Mouse (Mus musculus) small intestine, adult 2 months (tissue): ENCODE results near the gene Cfdp1. TPM values are rescaled to one million over a fixed set of nuclear protein-coding genes. Genes with fewer than 3 reads are reported as not detected.

Source experiments
- H3K27ac ChIP-seq: fragments of 200-500 bp; 2 replicates; pipeline ENCODE4 v1.5.1; 2012; ENCODE audit warnings: low read depth, low read length, control low read depth, inconsistent platforms; ENCODE audit not compliant: insufficient read depth
- H3K27me3 ChIP-seq: fragments of 200-500 bp; 2 replicates; pipeline ENCODE4 v1.6.1; 2012; ENCODE audit warnings: mild to moderate bottlenecking, moderate library complexity, low read length, inconsistent platforms; ENCODE audit not compliant: control insufficient read depth, insufficient read depth
- H3K36me3 ChIP-seq: fragments of 200-500 bp; 2 replicates; pipeline ENCODE4 v1.6.1; 2012; ENCODE audit warnings: mild to moderate bottlenecking, low read length, control low read depth, inconsistent platforms; ENCODE audit not compliant: control insufficient read depth, insufficient read depth
- H3K4me1 ChIP-seq: fragments of 200-500 bp; 2 replicates; pipeline ENCODE4 v1.6.1; 2012; ENCODE audit warnings: low read length, inconsistent platforms, mixed read lengths; ENCODE audit not compliant: control insufficient read depth, insufficient read depth, insufficient read length
- H3K4me3 ChIP-seq: fragments of 200-500 bp; 2 replicates; pipeline ENCODE4 v1.5.1; 2012; ENCODE audit warnings: low read depth, mild to moderate bottlenecking, control low read depth, inconsistent platforms, low read length, moderate library complexity
- CTCF ChIP-seq: fragments of 200-500 bp; IDR thresholded peaks from 2 replicates; pipeline ENCODE4 v1.5.1; 2012; ENCODE audit warnings: low read depth, mild to moderate bottlenecking, control low read depth, inconsistent platforms, low read length, moderate library complexity, mixed read lengths; ENCODE audit not compliant: insufficient replicate concordance, insufficient read length; ENCODE audit errors: extremely low read depth
- POLR2A ChIP-seq: fragments of 200-500 bp; IDR thresholded peaks from 2 replicates; pipeline ENCODE4 v1.6.1; 2012; ENCODE audit warnings: low read depth, mild to moderate bottlenecking, control low read depth, inconsistent platforms, low read length, moderate library complexity
- WGBS: fragments of 180-500 bp; shearing (Covaris S2); methylation state at CpG from one replicate; pipeline ENCODE4 v1.1.7; 2018; 5-methylcytosine and 5-hydroxymethylcytosine counted together
- polyA plus RNA-seq: library from polyadenylated mRNA; depleted of rRNA; stranded (reverse); fragments of >200 nt; gene quantifications from 2 replicates; pipeline ENCODE4 v1.2.3, GENCODE M21; 2012

Cfdp1 gene
- polyA plus RNA-seq, 1 experiment, result 0.25 TPM

DNA sequence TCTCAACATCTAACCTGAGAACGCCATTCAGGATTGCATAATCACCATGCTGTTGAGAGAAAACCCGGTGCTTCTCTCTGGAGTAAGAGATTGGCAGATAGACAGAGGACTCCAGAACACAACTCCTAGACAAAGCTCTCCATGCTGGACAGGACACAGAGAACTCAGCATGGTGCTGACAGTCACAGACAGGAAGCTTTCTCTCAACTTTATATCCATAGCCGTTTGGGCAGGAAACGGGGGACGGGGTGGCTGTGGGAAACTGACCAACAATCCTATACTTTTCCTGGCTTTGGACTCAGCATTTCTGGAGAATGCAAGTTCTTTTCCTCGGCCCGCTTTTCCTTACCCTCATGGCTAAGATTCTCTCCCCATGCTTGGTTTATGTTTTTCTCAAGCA, 51.8 kb downstream of the Cfdp1 start:
- TF ChIP-seq CTCF, result no peak
- no peak for TF ChIP-seq POLR2A
- no peaks in the 10 kb centered on the region for H3K27me3 ChIP-seq
- no peak overlapping the region for H3K27ac ChIP-seq
- WGBS, result 75% methylated on average over 7 of the region's 7 CpGs
- no peaks in the 10 kb centered on the region; the same call in 1 of the 2 replicates for H3K36me3 ChIP-seq
- H3K4me3 ChIP-seq, result no peak overlapping the region
- peaks cover 6% of the 10 kb centered on the region; the same call in 1 of the 2 replicates for H3K4me1 ChIP-seq

DNA sequence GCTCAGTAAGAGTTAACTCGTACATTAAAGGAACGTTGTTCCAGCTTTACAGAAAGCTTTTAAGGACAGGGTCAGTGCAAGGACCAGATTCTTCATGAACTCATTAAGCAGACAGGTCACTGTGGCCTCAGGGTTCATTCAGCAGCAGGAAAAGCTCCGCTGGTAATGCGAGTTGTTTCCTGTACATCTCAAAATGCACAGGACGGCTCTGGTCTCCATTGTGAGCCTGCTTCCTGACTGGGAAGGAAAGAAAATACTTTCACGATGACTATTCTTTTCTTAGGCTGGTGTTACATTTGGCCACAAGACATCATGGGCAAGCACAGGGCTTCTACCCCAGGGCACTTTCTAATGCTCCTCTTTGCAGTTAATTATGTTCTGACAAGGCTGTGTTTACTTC, 52.6 kb downstream of the Cfdp1 start:
- Histone ChIP-seq H3K36me3 (no peaks in the 10 kb centered on the region; the same call in none of the 2 replicates), H3K27ac (no peak overlapping the region), H3K4me1 (peaks cover 6% of the 10 kb centered on the region; the same call in 1 of the 2 replicates), H3K4me3 (no peak overlapping the region), H3K27me3 (no peaks in the 10 kb centered on the region)
- no peak for TF ChIP-seq CTCF
- no peak for TF ChIP-seq POLR2A
- 81% methylated on average over 6 of the region's 6 CpGs for WGBS

DNA sequence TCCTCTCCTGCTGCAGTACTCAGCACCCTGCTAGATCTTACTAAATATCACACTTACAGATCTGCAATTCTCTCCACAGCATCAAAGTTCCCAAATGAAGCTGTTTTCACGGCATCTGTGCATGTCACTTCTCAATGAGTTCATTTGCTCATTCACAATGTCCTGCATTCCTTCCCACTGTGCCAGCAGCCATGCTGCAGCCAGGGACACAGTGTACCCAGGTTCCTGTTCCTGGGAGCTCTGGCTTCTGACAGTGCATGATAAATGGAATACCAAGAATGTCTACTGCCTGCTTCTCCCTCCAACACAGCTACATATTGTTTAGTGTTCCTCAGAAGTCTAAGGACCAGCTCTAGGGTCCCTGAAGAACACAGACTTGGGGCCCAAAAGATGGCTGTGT, 57.6 kb downstream of the Cfdp1 start:
- H3K36me3 ChIP-seq, result no peaks in the 10 kb centered on the region; the same call in 1 of the 2 replicates
- peaks cover 8% of the 10 kb centered on the region; the same call in 1 of the 2 replicates for H3K4me1 ChIP-seq
- no peak overlapping the region for H3K27ac ChIP-seq
- WGBS, result 90% methylated on average over 1 of the region's 1 CpGs
- H3K4me3 ChIP-seq, result no peak overlapping the region
- H3K27me3 ChIP-seq, result no peaks in the 10 kb centered on the region
- TF ChIP-seq CTCF, result no peak
- TF ChIP-seq POLR2A, result no peak

DNA sequence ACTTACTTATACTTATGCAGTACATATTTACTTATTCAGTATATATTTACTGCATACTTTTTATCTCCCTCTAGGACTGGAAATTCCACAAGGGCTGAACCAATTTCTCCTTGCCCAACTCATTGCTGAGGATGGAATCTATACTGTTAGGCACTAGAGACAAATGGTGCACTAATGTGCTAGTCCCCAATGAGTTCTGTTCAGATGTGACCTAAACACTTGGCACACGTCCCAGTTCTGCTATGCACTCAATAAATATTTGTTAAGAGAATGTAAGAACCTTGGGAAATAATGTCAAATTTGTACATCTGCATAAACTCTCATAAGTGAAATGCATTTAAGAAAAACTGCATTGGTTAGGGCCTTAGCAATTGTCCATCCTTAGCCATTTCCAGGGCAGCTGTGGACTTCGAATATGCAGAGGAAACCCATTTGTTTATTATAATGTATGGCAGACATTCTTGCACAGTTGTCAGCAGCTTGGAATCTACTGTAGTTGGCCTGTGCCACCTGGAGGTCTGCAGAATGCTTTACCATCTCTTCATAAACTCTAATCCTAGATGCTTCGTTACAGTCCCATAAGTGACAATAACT, 60.7 kb downstream of the Cfdp1 start:
- H3K4me1 ChIP-seq, result peaks cover 8% of the 10 kb centered on the region; the same call in 1 of the 2 replicates
- no peaks in the 10 kb centered on the region; the same call in 1 of the 2 replicates for H3K36me3 ChIP-seq
- TF ChIP-seq CTCF (no peak), POLR2A (no peak)
- no peak overlapping the region for H3K27ac ChIP-seq
- WGBS, result 61% methylated on average over 3 of the region's 3 CpGs
- no peaks in the 10 kb centered on the region for H3K27me3 ChIP-seq
- H3K4me3 ChIP-seq, result no peak overlapping the region

DNA sequence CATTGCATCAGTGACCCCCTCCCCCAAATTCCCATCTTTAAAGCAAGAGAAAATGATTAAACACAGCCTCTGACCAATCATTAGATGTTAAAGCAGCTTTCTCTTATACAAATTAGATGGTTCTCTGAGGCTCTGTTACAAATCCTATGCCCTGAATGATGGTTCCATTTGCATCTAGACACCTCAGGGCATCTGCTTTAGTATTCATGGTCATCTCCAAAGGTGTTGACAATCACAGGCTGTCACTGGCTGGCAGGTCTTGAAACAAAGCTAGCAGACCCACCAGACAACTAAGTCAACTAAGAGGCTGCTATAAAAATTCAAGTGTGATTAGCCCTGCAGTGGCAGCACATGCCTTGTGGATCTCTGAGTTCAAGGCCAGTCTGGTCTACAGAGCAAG, 64.5 kb downstream of the Cfdp1 start:
- Histone ChIP-seq H3K4me3 (no peak overlapping the region), H3K4me1 (peaks cover 8% of the 10 kb centered on the region; the same call in 1 of the 2 replicates), H3K36me3 (no peaks in the 10 kb centered on the region; the same call in 1 of the 2 replicates), H3K27me3 (no peaks in the 10 kb centered on the region), H3K27ac (no peak overlapping the region)
- no peak for TF ChIP-seq CTCF
- TF ChIP-seq POLR2A, result no peak

DNA sequence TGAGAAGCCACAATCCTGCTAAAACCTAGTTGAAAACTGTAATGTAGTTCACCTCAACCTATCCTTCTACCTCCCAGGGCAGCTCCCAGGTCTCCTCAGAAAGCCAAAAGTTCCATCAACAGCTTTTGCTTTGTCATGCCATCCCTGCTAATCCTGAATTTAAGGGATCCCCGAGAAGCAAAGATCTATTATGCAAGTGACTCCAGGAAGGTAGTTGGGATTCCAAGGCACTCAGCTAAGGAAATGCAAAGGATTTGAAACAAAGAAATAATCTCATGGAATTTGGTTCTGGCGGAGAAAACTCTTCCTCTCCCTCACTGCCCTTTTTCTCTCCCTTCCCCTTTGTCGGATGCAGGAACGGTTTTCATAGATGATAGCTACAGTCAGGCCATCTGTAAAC, 64.9 kb downstream of the Cfdp1 start:
- Histone ChIP-seq H3K27me3 (no peaks in the 10 kb centered on the region), H3K4me3 (no peak overlapping the region), H3K27ac (no peak overlapping the region), H3K4me1 (peaks cover 8% of the 10 kb centered on the region; the same call in 1 of the 2 replicates), H3K36me3 (no peaks in the 10 kb centered on the region; the same call in 1 of the 2 replicates)
- 89% methylated on average over 4 of the region's 4 CpGs for WGBS
- TF ChIP-seq POLR2A (no peak), CTCF (no peak)

DNA sequence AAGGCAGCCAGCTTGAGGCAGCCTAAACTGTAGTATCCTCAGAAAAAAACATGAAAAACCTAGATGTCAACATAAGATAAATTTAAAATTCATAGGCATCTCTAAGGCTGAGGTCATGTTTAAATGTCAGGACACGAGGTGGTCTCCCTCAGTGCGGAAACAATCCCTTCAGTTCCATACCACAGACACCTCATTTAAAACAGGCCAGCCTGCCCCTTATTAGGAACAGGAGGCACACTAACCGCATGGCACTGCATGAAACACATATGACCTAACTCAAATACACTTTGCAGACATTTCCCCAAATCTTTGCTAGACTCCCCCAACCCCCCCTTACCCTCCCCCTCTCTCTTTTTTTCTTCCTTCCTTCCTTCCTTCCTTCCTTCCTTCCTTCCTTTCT, 65.6 kb downstream of the Cfdp1 start:
- Histone ChIP-seq H3K4me1 (peaks cover 8% of the 10 kb centered on the region; the same call in 1 of the 2 replicates), H3K36me3 (no peaks in the 10 kb centered on the region; the same call in 1 of the 2 replicates), H3K27ac (no peak overlapping the region), H3K27me3 (no peaks in the 10 kb centered on the region), H3K4me3 (no peak overlapping the region)
- 89% methylated on average over 3 of the region's 3 CpGs for WGBS
- TF ChIP-seq POLR2A (no peak), CTCF (no peak)

DNA sequence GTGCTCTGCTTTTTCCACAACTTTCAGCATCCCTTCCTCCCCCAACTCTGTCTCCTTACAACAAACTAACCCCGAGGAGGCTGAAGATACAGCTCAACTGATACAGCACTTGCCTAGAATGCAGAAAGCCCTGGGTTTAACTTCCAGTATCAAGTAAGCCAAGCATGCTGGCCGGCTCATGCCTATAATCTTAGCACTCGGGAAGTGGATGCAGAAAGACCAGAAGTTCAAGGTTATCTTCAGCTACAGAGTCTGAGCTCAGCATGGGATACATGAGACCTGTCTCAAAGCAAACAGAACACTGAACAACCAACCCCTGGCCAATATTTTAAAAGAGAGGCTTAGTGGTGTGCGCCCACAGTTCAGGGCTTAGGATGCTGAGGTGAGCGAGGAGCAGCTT, 66.0 kb downstream of the Cfdp1 start:
- 81% methylated on average over 5 of the region's 5 CpGs for WGBS
- H3K27me3 ChIP-seq, result no peaks in the 10 kb centered on the region
- peaks cover 8% of the 10 kb centered on the region; the same call in 1 of the 2 replicates for H3K4me1 ChIP-seq
- no peak overlapping the region for H3K27ac ChIP-seq
- H3K4me3 ChIP-seq, result no peak overlapping the region
- TF ChIP-seq CTCF, result no peak
- no peak for TF ChIP-seq POLR2A
- H3K36me3 ChIP-seq, result no peaks in the 10 kb centered on the region
